Comparison of ENCODE assay signal across 21 mouse cellular contexts in the genomic region with DNA sequence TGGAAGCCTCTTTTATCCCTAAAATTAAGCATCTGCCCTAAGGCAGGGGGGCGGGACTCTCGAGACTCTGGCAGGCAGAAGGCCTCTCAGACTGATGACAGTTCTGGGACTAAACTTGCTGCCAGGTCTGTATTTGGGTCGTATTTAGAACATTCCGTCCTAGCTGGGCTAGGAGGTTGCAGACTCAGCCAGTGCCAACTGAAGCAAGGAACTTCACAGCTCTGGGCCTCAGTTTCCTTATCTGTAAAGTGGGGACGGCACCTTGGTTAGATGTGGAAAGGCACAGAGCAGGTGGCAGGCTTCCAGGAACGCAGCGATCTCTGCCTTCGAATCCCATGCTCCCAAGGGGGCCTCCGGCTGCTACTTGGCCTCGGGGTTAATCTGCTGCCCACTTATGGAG. TPM values are rescaled to one million over a fixed set of nuclear protein-coding genes. Genes with fewer than 3 reads are reported as not detected.
A peak's percentile ranks its signal among the peaks of the same experiment; 100 is the strongest.
DNase-seq lines count a peak whose midpoint lies in the region; ATAC-seq and TF ChIP-seq lines count a peak whose summit lies in the region.
"Had no signal": no experiment of that assay in that cellular context is flagged by ENCODE, and none has a peak within 500 bp of the region (broad histone marks: within the 10 kb centered on the region; RNA-seq: fewer than 3 reads in every experiment).

No protein-coding gene starts in this region.

- ATAC-seq in hindbrain, postnatal 0 days, result no peak
- ATAC-seq: activated CD4-positive, CD25-positive, alpha-beta regulatory T cell, adult 4 months had no signal

- TF ChIP-seq CTCF in hindbrain, postnatal 0 days (IDR thresholded peaks at IDR 0.05; ENCODE audit: low read depth), result no peak

- H3K4me2 ChIP-seq in hindbrain, postnatal 0 days (ENCODE audit: low read depth, low read length), result no peak overlapping the region
- H3K4me2 ChIP-seq: forebrain, embryonic 12.5 days; limb, embryonic 15.5 days; liver, embryonic 15.5 days; midbrain, embryonic 11.5 days; stomach, embryonic 15.5 days had no signal

- 0 out of 2 replicates have a peak overlapping the region, but pooled peaks have one; percentile 54 for H3K27ac ChIP-seq in hindbrain, embryonic 10.5 days
- H3K27ac ChIP-seq in hindbrain, postnatal 0 days, result no peak overlapping the region
- H3K27ac ChIP-seq: forebrain, embryonic 12.5 days; limb, embryonic 15.5 days; liver, embryonic 15.5 days; macrophage; stomach, embryonic 15.5 days had no signal

- no peak overlapping the region for H3K4me3 ChIP-seq in hindbrain, embryonic 10.5 days
- H3K4me3 ChIP-seq in hindbrain, postnatal 0 days (ENCODE audit: low read length), result no peak overlapping the region
- H3K4me3 ChIP-seq: forebrain, embryonic 12.5 days; limb, embryonic 15.5 days; liver, embryonic 15.5 days; stomach, embryonic 15.5 days had no signal

- intact Hi-C loops in gastrocnemius, postnatal 14 days (cut with DNase I; ENCODE audit: low total_unique reads), result loop anchor here (10.0 kb wide), 1 partner anchor 199 kb away; no protein-coding TSS in a partner anchor

- peaks cover 27% of the 10 kb centered on the region for H3K27me3 ChIP-seq in hindbrain, embryonic 10.5 days (ENCODE audit: insufficient read depth, poor library complexity, severe bottlenecking)
- no peaks in the 10 kb centered on the region for H3K27me3 ChIP-seq in hindbrain, postnatal 0 days (ENCODE audit: insufficient read depth, low read length)

- peaks cover 52% of the 10 kb centered on the region for H3K4me1 ChIP-seq in hindbrain, embryonic 10.5 days (replicated peaks)
- no peaks in the 10 kb centered on the region for H3K4me1 ChIP-seq in hindbrain, postnatal 0 days (ENCODE audit: insufficient read depth, low read length)
- H3K4me1 ChIP-seq: liver, embryonic 15.5 days had no signal

- H3K9me3 ChIP-seq in hindbrain, embryonic 10.5 days, result no peaks in the 10 kb centered on the region
- no peaks in the 10 kb centered on the region for H3K9me3 ChIP-seq in hindbrain, postnatal 0 days (ENCODE audit: low read length)
- H3K9me3 ChIP-seq: forebrain, embryonic 12.5 days; limb, embryonic 15.5 days; liver, embryonic 15.5 days; stomach, embryonic 15.5 days had no signal

- peak; percentile 49 for DNase-seq in adrenal gland, postnatal 14 days
- no peak for DNase-seq in adrenal gland, adult (ENCODE audit: inconsistent age in 2 of 2, low spot score in 1 of 2)
- no peak for DNase-seq in hindbrain, embryonic 10.5 days (ENCODE audit: low spot score)
- DNase-seq in hindbrain, postnatal 0 days (ENCODE audit: low spot score), result no peak
- DNase-seq in gastrocnemius, postnatal 14 days, result peak; percentile 44
- peak; percentile 58 for DNase-seq in lung, postnatal 25 days (ENCODE audit: low spot score)
- no peak for DNase-seq in frontal cortex, postnatal 14 days (ENCODE audit: low spot score in 2 of 2)
- no peak for DNase-seq in layer of hippocampus, postnatal 14 days (ENCODE audit: low spot score in 2 of 2)
- DNase-seq: cerebellum, adult 8-10 months; kidney, adult 11 months; right cerebral cortex, adult 18-20 months; spleen, adult 18-20 months had no signal

- 69% methylated on average over 10 of the region's 10 CpGs for WGBS in hindbrain, embryonic 10.5 days
- 64% methylated on average over 10 of the region's 10 CpGs for WGBS in hindbrain, postnatal 0 days

- H3K36me3 ChIP-seq in hindbrain, embryonic 10.5 days, result no peaks in the 10 kb centered on the region
- no peaks in the 10 kb centered on the region for H3K36me3 ChIP-seq in hindbrain, postnatal 0 days (ENCODE audit: insufficient read depth, low read length)
- H3K36me3 ChIP-seq: forebrain, embryonic 12.5 days; limb, embryonic 15.5 days; liver, embryonic 15.5 days; stomach, embryonic 15.5 days had no signal

- no peak overlapping the region for H3K9ac ChIP-seq in hindbrain, postnatal 0 days (replicated peaks; ENCODE audit: low read length)
- H3K9ac ChIP-seq: forebrain, embryonic 12.5 days; limb, embryonic 15.5 days; liver, embryonic 15.5 days; stomach, embryonic 15.5 days had no signal

RNA-seq across cellular contexts. Expression of gene Gpr3, which starts 13.7 kb away (rescaled TPM):
- total RNA-seq in adrenal gland, postnatal 14 days (2021), result 0.19 TPM in 2 replicates
- polyA plus RNA-seq in hindbrain, embryonic 10.5 days (2016; fragmentation: Nextera tagmentation; extraction: Ambion mirVana), result 0.32 and 0.35 TPM in 2 replicates
- total RNA-seq in hindbrain, postnatal 0 days (2014; rRNA removed), result 7.0 and 7.3 TPM in 2 replicates
- polyA plus RNA-seq in hindbrain, postnatal 0 days (2015; fragmentation: Nextera tagmentation; extraction: Ambion mirVana), result 4.5 and 5.5 TPM in 2 replicates
- not detected for total RNA-seq in gastrocnemius, postnatal 14 days (2021)
- total RNA-seq in layer of hippocampus, postnatal 14 days (2021), result 1 to 10 TPM; 8.2 to 9.2 TPM
- total RNA-seq: monocyte, adult 5-6 weeks had no signal
- polyA plus RNA-seq: activated CD4-positive, CD25-positive, alpha-beta regulatory T cell, adult 4 months; limb, embryonic 15.5 days; liver, embryonic 15.5 days; macrophage had no signal

RNA-seq across cellular contexts. Expression of gene Cd164l2, which starts 14.1 kb away (rescaled TPM):
- total RNA-seq in adrenal gland, postnatal 14 days (2021), result 2.4 and 5.0 TPM in 2 replicates
- polyA plus RNA-seq in hindbrain, embryonic 10.5 days (2016; fragmentation: Nextera tagmentation; extraction: Ambion mirVana), result 1.1 and 2.2 TPM in 2 replicates
- total RNA-seq in hindbrain, postnatal 0 days (2014; rRNA removed), result 6.2 and 6.9 TPM in 2 replicates
- 9.6 and 11.9 TPM in 2 replicates for polyA plus RNA-seq in hindbrain, postnatal 0 days (2015; fragmentation: Nextera tagmentation; extraction: Ambion mirVana)
- total RNA-seq in gastrocnemius, postnatal 14 days (2021), result not detected
- 1 to 10 TPM; 2.6 to 4.8 TPM for total RNA-seq in layer of hippocampus, postnatal 14 days (2021)
- total RNA-seq: hematopoietic stem cell, adult 5-6 weeks; monocyte, adult 5-6 weeks had no signal
- polyA plus RNA-seq: activated CD4-positive, CD25-positive, alpha-beta regulatory T cell, adult 4 months; liver, embryonic 15.5 days; macrophage had no signal

RNA-seq across cellular contexts. Expression of gene Map3k6, which starts 14.5 kb away (rescaled TPM):
- total RNA-seq in adrenal gland, postnatal 14 days (2021), result 35.3 and 61.4 TPM in 2 replicates
- polyA plus RNA-seq in hindbrain, embryonic 10.5 days (2016; fragmentation: Nextera tagmentation; extraction: Ambion mirVana), result 1.7 and 1.9 TPM in 2 replicates
- total RNA-seq in hindbrain, postnatal 0 days (2014; rRNA removed), result 7.2 and 11.7 TPM in 2 replicates
- polyA plus RNA-seq in hindbrain, postnatal 0 days (2015; fragmentation: Nextera tagmentation; extraction: Ambion mirVana), result 4.7 and 5.8 TPM in 2 replicates
- 10 to 100 TPM in 1 of 2 experiments, 1 to 10 TPM in 1; 4.0 to 15.3 TPM for total RNA-seq in gastrocnemius, postnatal 14 days (2021)
- total RNA-seq in layer of hippocampus, postnatal 14 days (2021), result 10 to 100 TPM in 1 of 2 experiments, 1 to 10 TPM in 1; 5.3 to 10.2 TPM

RNA-seq across cellular contexts. Expression of gene Sytl1, which starts 36.8 kb away (rescaled TPM):
- total RNA-seq in adrenal gland, postnatal 14 days (2021), result 5.3 and 6.2 TPM in 2 replicates
- polyA plus RNA-seq in hindbrain, embryonic 10.5 days (2016; fragmentation: Nextera tagmentation; extraction: Ambion mirVana), result 1.2 and 1.6 TPM in 2 replicates
- 1.4 TPM in 1 of 2 replicates, not detected in the other for total RNA-seq in hindbrain, postnatal 0 days (2014; rRNA removed)
- 0.18 and 0.40 TPM in 2 replicates for polyA plus RNA-seq in hindbrain, postnatal 0 days (2015; fragmentation: Nextera tagmentation; extraction: Ambion mirVana)
- under 1 TPM; 0.49 to 0.62 TPM for total RNA-seq in gastrocnemius, postnatal 14 days (2021)
- total RNA-seq in layer of hippocampus, postnatal 14 days (2021), result under 1 TPM; 0.19 to 0.44 TPM
- polyA plus RNA-seq: macrophage had no signal

RNA-seq across cellular contexts. Expression of gene Tmem222, which starts 51.5 kb away (rescaled TPM):
- 48.7 and 55.0 TPM in 2 replicates for total RNA-seq in adrenal gland, postnatal 14 days (2021)
- polyA plus RNA-seq in hindbrain, embryonic 10.5 days (2016; fragmentation: Nextera tagmentation; extraction: Ambion mirVana), result 82.8 and 87.8 TPM in 2 replicates
- 120 and 138 TPM in 2 replicates for total RNA-seq in hindbrain, postnatal 0 days (2014; rRNA removed)
- 127 and 136 TPM in 2 replicates for polyA plus RNA-seq in hindbrain, postnatal 0 days (2015; fragmentation: Nextera tagmentation; extraction: Ambion mirVana)
- total RNA-seq in gastrocnemius, postnatal 14 days (2021), result 10 to 100 TPM; 21.1 to 22.6 TPM
- 10 to 100 TPM; 78.2 to 78.4 TPM for total RNA-seq in layer of hippocampus, postnatal 14 days (2021)

Comparison
In these comparisons a context has a peak if more than half of its experiments do, and no peak if none do; other contexts are left out.
1. DNase-seq: peak in adrenal gland, postnatal 14 days (single experiment), gastrocnemius, postnatal 14 days (single experiment) and lung, postnatal 25 days (single experiment); none in adrenal gland, adult (0 of 2), hindbrain, embryonic 10.5 days (single experiment), hindbrain, postnatal 0 days (single experiment), frontal cortex, postnatal 14 days (0 of 2) and layer of hippocampus, postnatal 14 days (0 of 2).